Mouse (Mus musculus): ENCODE measurements around the gene Ankrd49. TPM values are rescaled to one million over a fixed set of nuclear protein-coding genes. Genes with fewer than 3 reads are reported as not detected.

Gene Ankrd49
- polyA plus RNA-seq, 1 experiment from 2014 or later: 48.6 TPM

DNA sequence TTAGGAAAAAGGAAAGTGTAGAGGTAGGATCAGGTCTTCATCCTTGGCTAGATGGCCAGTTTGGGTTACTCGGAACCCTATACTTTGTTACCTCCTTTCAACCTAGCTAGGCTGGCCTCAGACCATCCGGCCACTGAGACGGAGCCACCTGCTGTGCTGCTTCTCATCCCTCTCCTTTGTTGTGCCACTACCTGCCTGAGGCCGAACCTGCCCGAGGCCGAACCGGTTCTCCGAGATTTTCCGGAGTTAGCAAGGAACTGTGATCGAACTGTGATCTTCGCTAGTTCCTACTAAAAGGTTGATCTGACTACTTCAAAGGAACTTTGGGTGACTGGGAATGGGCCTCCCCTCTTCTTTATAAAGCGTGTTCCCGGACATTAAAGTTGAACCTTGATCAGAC is 6.3 kb downstream of the Ankrd49 start:
- no peak for ATAC-seq
- no peak overlapping the region for H3K4me2 ChIP-seq (ENCODE audit: low read length)
- no peak for DNase-seq (ENCODE audit: low spot score)
- H3K27ac ChIP-seq (ENCODE audit: low read depth, low read length): no peak overlapping the region
- H3K36me3 ChIP-seq (ENCODE audit: control insufficient read depth, insufficient read depth, low read length): peaks cover 25% of the 10 kb centered on the region
- H3K9ac ChIP-seq (ENCODE audit: low read length): no peak overlapping the region
- no peaks in the 10 kb centered on the region for H3K9me3 ChIP-seq (replicated peaks; ENCODE audit: control insufficient read depth, low read length)
- 34% methylated on average over 13 of the region's 13 CpGs for WGBS
- H3K27me3 ChIP-seq (replicated peaks; ENCODE audit: control insufficient read depth, insufficient read depth, low read length): no peaks in the 10 kb centered on the region
- H3K4me3 ChIP-seq (ENCODE audit: low read depth, low read length): no peak overlapping the region
- H3K4me1 ChIP-seq (ENCODE audit: control insufficient read depth, insufficient read depth, low read length): no peaks in the 10 kb centered on the region

DNA sequence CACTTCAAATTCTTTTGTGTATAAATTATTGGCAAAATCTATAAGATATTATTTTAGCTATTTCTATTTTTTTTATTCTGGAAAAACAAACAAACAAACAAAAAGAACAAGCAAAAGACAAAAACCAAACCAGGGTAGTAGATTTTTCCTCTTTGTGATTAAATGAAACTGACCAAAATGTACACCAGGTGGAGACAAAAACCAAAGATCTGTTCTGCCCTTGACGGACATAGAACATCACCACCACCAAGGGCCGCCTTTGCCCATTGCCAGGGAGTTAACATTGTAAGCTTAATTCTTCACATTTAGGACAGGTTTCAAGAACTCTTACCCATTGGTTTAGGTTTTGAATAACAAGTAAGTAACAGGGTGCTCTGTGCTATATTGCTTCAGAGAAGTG is 10.8 kb downstream of the Ankrd49 start:
- 55% methylated on average over 2 of the region's 2 CpGs for WGBS

GRCm38 (mm10) chr9:14772074-14772473 is 12.6 kb downstream of the Ankrd49 start:
- ATAC-seq: no peak
- H3K4me2 ChIP-seq (ENCODE audit: low read length): no peak overlapping the region

More for the DNA sequence above, 10.8 kb downstream of the Ankrd49 start:
- no peaks in the 10 kb centered on the region for H3K9me3 ChIP-seq (replicated peaks; ENCODE audit: control insufficient read depth, low read length)
- H3K4me3 ChIP-seq (ENCODE audit: low read depth, low read length): no peak overlapping the region
- H3K27ac ChIP-seq (ENCODE audit: low read depth, low read length): no peak overlapping the region
- ATAC-seq (no peak), DNase-seq (ENCODE audit: low spot score) (no peak)
- 0 out of 2 replicates have a peak, but pooled peaks cover 3% of the 10 kb centered on the region for H3K4me1 ChIP-seq (ENCODE audit: control insufficient read depth, insufficient read depth, low read length)
- H3K9ac ChIP-seq (ENCODE audit: low read length): no peak overlapping the region
- no peaks in the 10 kb centered on the region for H3K27me3 ChIP-seq (replicated peaks; ENCODE audit: control insufficient read depth, insufficient read depth, low read length)
- no peaks in the 10 kb centered on the region for H3K36me3 ChIP-seq (ENCODE audit: control insufficient read depth, insufficient read depth, low read length)
- H3K4me2 ChIP-seq (ENCODE audit: low read length): no peak overlapping the region

DNA sequence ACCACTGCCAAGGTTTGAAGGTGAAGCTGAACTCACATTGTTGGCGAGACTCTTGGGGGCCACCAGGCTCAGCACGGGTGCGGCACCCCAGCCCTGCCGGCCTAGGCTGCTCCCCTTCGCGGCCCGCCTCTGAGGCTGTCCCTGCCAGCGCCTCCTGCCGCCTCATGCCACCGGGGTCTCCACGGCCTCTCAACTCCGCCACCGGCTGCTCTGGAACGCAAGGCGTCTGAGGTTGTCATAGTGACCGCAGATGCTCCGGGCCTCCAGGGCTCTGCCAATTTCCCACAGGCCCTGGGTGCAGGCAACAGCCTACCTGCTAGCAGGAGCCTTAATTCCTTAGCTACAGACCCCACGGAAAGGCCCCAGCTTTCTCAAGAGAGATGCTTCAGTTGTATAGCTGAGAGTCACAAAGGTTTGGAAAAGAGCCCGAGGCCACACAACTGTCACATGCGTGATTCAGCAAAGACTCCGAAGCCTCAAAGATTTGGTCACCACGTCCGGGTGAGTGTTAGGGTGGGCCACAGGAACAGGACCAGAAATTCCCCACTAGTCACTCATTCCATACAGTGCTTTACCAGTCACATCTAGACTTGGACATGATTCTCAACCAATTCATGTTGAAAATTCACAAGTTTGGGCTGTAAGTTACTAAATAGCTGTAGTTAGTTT is 13.7 kb downstream of the Ankrd49 start, which contains the start of gene 1700012B09Rik:
TSS of gene 1700012B09Rik (minus strand) at position 228 of the 669 bp plus-strand sequence.
- Histone ChIP-seq H3K36me3 (ENCODE audit: control insufficient read depth, insufficient read depth, low read length) (no peaks in the 10 kb centered on the region), H3K9me3 (replicated peaks; ENCODE audit: control insufficient read depth, low read length) (no peaks in the 10 kb centered on the region), H3K4me1 (ENCODE audit: control insufficient read depth, insufficient read depth, low read length) (0 out of 2 replicates have a peak, but pooled peaks cover 3% of the 10 kb centered on the region), H3K4me3 (ENCODE audit: low read depth, low read length) (no peak within 1 kb of the TSS), H3K9ac (ENCODE audit: low read length) (peak within 1 kb of the TSS; percentile 37; the same call in 1 of the 2 replicates), H3K27me3 (replicated peaks; ENCODE audit: control insufficient read depth, insufficient read depth, low read length) (no peaks in the 10 kb centered on the region), H3K27ac (ENCODE audit: low read depth, low read length) (no peak within 1 kb of the TSS), H3K4me2 (ENCODE audit: low read length) (no peak within 1 kb of the TSS)
- 16% methylated on average over 23 of the region's 23 CpGs for WGBS
- peak; percentile 67 for ATAC-seq
- DNase-seq (ENCODE audit: low spot score): peak; percentile 20

More at GRCm38 (mm10) chr9:14772074-14772473, 12.6 kb downstream of the Ankrd49 start:
- 95% methylated on average over 2 of the region's 2 CpGs for WGBS
- no peak for DNase-seq (ENCODE audit: low spot score)
- Histone ChIP-seq H3K9ac (ENCODE audit: low read length) (no peak overlapping the region), H3K27ac (ENCODE audit: low read depth, low read length) (no peak overlapping the region), H3K27me3 (replicated peaks; ENCODE audit: control insufficient read depth, insufficient read depth, low read length) (no peaks in the 10 kb centered on the region), H3K9me3 (replicated peaks; ENCODE audit: control insufficient read depth, low read length) (no peaks in the 10 kb centered on the region), H3K4me3 (ENCODE audit: low read depth, low read length) (no peak overlapping the region), H3K4me1 (ENCODE audit: control insufficient read depth, insufficient read depth, low read length) (0 out of 2 replicates have a peak, but pooled peaks cover 3% of the 10 kb centered on the region), H3K36me3 (ENCODE audit: control insufficient read depth, insufficient read depth, low read length) (no peaks in the 10 kb centered on the region)

- no peak overlapping the region for H3K27ac ChIP-seq (ENCODE audit: low read depth, low read length)
- no peak overlapping the region for H3K4me3 ChIP-seq (ENCODE audit: low read depth, low read length)
- WGBS: 65% methylated on average over 6 of the region's 6 CpGs
- ATAC-seq (no peak), DNase-seq (ENCODE audit: low spot score) (no peak)
- H3K9ac ChIP-seq (ENCODE audit: low read length): no peak overlapping the region
- 0 out of 2 replicates have a peak, but pooled peaks cover 3% of the 10 kb centered on the region for H3K4me1 ChIP-seq (ENCODE audit: control insufficient read depth, insufficient read depth, low read length)
- no peaks in the 10 kb centered on the region for H3K36me3 ChIP-seq (ENCODE audit: control insufficient read depth, insufficient read depth, low read length)
- no peak overlapping the region for H3K4me2 ChIP-seq (ENCODE audit: low read length)
- no peaks in the 10 kb centered on the region for H3K27me3 ChIP-seq (replicated peaks; ENCODE audit: control insufficient read depth, insufficient read depth, low read length)
- H3K9me3 ChIP-seq (replicated peaks; ENCODE audit: control insufficient read depth, low read length): no peaks in the 10 kb centered on the region
Observed at GRCm38 (mm10) chr9:14769811-14770210, 14.8 kb downstream of the Ankrd49 start.

- Histone ChIP-seq H3K36me3 (ENCODE audit: control insufficient read depth, insufficient read depth, low read length) (no peaks in the 10 kb centered on the region), H3K4me2 (ENCODE audit: low read length) (no peak overlapping the region), H3K4me1 (ENCODE audit: control insufficient read depth, insufficient read depth, low read length) (no peaks in the 10 kb centered on the region), H3K9ac (ENCODE audit: low read length) (no peak overlapping the region), H3K27ac (ENCODE audit: low read depth, low read length) (no peak overlapping the region), H3K27me3 (replicated peaks; ENCODE audit: control insufficient read depth, insufficient read depth, low read length) (no peaks in the 10 kb centered on the region), H3K4me3 (ENCODE audit: low read depth, low read length) (no peak overlapping the region), H3K9me3 (replicated peaks; ENCODE audit: control insufficient read depth, low read length) (no peaks in the 10 kb centered on the region)
- 27% methylated on average over 7 of the region's 7 CpGs for WGBS
- ATAC-seq (peak; percentile 52; the same call in 1 of the 2 replicates), DNase-seq (ENCODE audit: low spot score) (peak; percentile 76)
Observed at GRCm38 (mm10) chr9:14764765-14765164, 19.9 kb downstream of the Ankrd49 start.

GRCm38 (mm10) chr9:14759261-14759660 is 25.4 kb downstream of the Ankrd49 start:
- H3K4me3 ChIP-seq (ENCODE audit: low read depth, low read length): no peak overlapping the region
- H3K27me3 ChIP-seq (replicated peaks; ENCODE audit: control insufficient read depth, insufficient read depth, low read length): no peaks in the 10 kb centered on the region
- ATAC-seq (no peak), DNase-seq (ENCODE audit: low spot score) (no peak)
- no peak overlapping the region for H3K4me2 ChIP-seq (ENCODE audit: low read length)
- H3K4me1 ChIP-seq (ENCODE audit: control insufficient read depth, insufficient read depth, low read length): no peaks in the 10 kb centered on the region
- H3K36me3 ChIP-seq (ENCODE audit: control insufficient read depth, insufficient read depth, low read length): no peaks in the 10 kb centered on the region
- H3K9ac ChIP-seq (ENCODE audit: low read length): no peak overlapping the region
- no peak overlapping the region for H3K27ac ChIP-seq (ENCODE audit: low read depth, low read length)
- no peaks in the 10 kb centered on the region for H3K9me3 ChIP-seq (replicated peaks; ENCODE audit: control insufficient read depth, low read length)

- 77% methylated on average over 7 of the region's 7 CpGs for WGBS
- no peak overlapping the region for H3K27ac ChIP-seq (ENCODE audit: low read depth, low read length)
Observed at GRCm38 (mm10) chr9:14758590-14758989, 26.1 kb downstream of the Ankrd49 start.

GRCm38 (mm10) chr9:14754469-14754868 is 30.2 kb downstream of the Ankrd49 start:
- DNase-seq (ENCODE audit: low spot score) (no peak), ATAC-seq (no peak)
- H3K36me3 ChIP-seq (ENCODE audit: control insufficient read depth, insufficient read depth, low read length): no peaks in the 10 kb centered on the region
- no peak overlapping the region for H3K9ac ChIP-seq (ENCODE audit: low read length)
- H3K4me1 ChIP-seq (ENCODE audit: control insufficient read depth, insufficient read depth, low read length): no peaks in the 10 kb centered on the region
- H3K9me3 ChIP-seq (replicated peaks; ENCODE audit: control insufficient read depth, low read length): no peaks in the 10 kb centered on the region
- peaks cover 8% of the 10 kb centered on the region; the same call in 1 of the 2 replicates for H3K27me3 ChIP-seq (replicated peaks; ENCODE audit: control insufficient read depth, insufficient read depth, low read length)
- H3K4me3 ChIP-seq (ENCODE audit: low read depth, low read length): no peak overlapping the region
- H3K27ac ChIP-seq (ENCODE audit: low read depth, low read length): no peak overlapping the region
- no peak overlapping the region for H3K4me2 ChIP-seq (ENCODE audit: low read length)
- WGBS: 83% methylated on average over 3 of the region's 3 CpGs

More at GRCm38 (mm10) chr9:14758590-14758989, 26.1 kb downstream of the Ankrd49 start:
- H3K4me2 ChIP-seq (ENCODE audit: low read length): no peak overlapping the region
- DNase-seq (ENCODE audit: low spot score) (no peak), ATAC-seq (no peak)
- no peaks in the 10 kb centered on the region for H3K9me3 ChIP-seq (replicated peaks; ENCODE audit: control insufficient read depth, low read length)
- no peak overlapping the region for H3K9ac ChIP-seq (ENCODE audit: low read length)
- H3K27me3 ChIP-seq (replicated peaks; ENCODE audit: control insufficient read depth, insufficient read depth, low read length): no peaks in the 10 kb centered on the region
- no peaks in the 10 kb centered on the region for H3K4me1 ChIP-seq (ENCODE audit: control insufficient read depth, insufficient read depth, low read length)
- H3K4me3 ChIP-seq (ENCODE audit: low read depth, low read length): no peak overlapping the region
- H3K36me3 ChIP-seq (ENCODE audit: control insufficient read depth, insufficient read depth, low read length): no peaks in the 10 kb centered on the region

Data from forebrain, embryonic 14.5 days (tissue).